Mouse (Mus musculus): ENCODE results near the gene Gdpd3. TPM values are rescaled to one million over a fixed set of nuclear protein-coding genes. Genes with fewer than 3 reads are reported as not detected.
"Not testable (repeated sequence)": the region's sequence is repeated elsewhere in the genome, so short reads cannot be mapped to it uniquely, and the experiment has no call there.

The Gdpd3 gene
- polyA plus RNA-seq (2015; fragmentation: Nextera tagmentation; extraction: Ambion mirVana) = 0.74 and 0.84 TPM in 2 replicates

GRCm38 (mm10) chr7:126766201-126766600 is at the start of gene Gdpd3:
TSS of gene Gdpd3 (plus strand) at chr7:126766334.
- H3K9me3 ChIP-seq (replicated peaks) = no peaks in the 10 kb centered on the region
- WGBS (ENCODE audit: insufficient replicate concordance) = 81% methylated on average over 16 of the region's 16 CpGs
- no peaks in the 10 kb centered on the region for H3K27me3 ChIP-seq
- no peak within 1 kb of the TSS for H3K4me3 ChIP-seq (replicated peaks)
- H3K4me2 ChIP-seq = no peak within 1 kb of the TSS
- no peak; the same call in 1 of the 2 replicates for ATAC-seq (ENCODE audit: insufficient read depth)
- peaks cover 68% of the 10 kb centered on the region for H3K36me3 ChIP-seq (replicated peaks)
- no peak within 1 kb of the TSS for H3K9ac ChIP-seq
- H3K27ac ChIP-seq (replicated peaks) = no peak within 1 kb of the TSS
- H3K4me1 ChIP-seq (replicated peaks) = peaks cover 49% of the 10 kb centered on the region

- Histone ChIP-seq H3K9me3 (replicated peaks) (no peaks in the 10 kb centered on the region), H3K9ac (no peak overlapping the region), H3K4me1 (replicated peaks) (no peaks in the 10 kb centered on the region), H3K36me3 (replicated peaks) (no peaks in the 10 kb centered on the region), H3K27ac (replicated peaks) (no peak overlapping the region), H3K4me3 (replicated peaks) (no peak overlapping the region), H3K4me2 (no peak overlapping the region), H3K27me3 (no peaks in the 10 kb centered on the region)
- no peak for ATAC-seq (ENCODE audit: insufficient read depth)
- WGBS (ENCODE audit: insufficient replicate concordance) = 79% methylated on average over 3 of the region's 3 CpGs
These were observed 48.6 kb upstream of the Gdpd3 start for GRCm38 (mm10) chr7:126717566-126717965.

DNA sequence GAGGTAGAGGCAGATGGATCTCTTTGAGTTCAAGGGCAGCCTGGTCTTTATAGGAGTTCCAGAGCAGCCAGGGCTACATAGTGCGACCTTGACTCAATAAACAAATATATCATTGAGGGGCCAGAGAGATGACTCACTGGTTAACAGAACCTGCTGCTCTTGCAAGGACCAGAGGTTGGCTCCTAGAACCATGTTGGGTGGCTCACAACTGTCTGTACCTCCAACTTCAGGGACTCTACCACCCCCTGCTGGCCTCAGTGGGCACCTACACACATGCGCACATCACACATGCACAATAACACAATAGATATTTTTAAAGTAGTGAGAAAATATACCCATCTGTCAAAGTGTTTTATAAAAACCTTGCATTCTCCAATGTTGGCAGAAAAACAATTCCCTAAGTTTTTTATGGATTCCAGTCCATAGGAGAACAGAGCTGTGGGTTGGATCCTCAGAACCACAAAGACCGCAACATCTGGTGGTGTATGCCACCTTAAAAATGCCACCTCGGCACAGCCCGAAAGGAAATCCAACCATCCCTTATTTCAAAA is 47.3 kb upstream of the Gdpd3 start:
- H3K36me3 ChIP-seq (replicated peaks) = no peaks in the 10 kb centered on the region
- H3K4me1 ChIP-seq (replicated peaks) = no peaks in the 10 kb centered on the region
- no peak overlapping the region for H3K27ac ChIP-seq (replicated peaks)
- no peaks in the 10 kb centered on the region for H3K9me3 ChIP-seq (replicated peaks)
- 80% methylated on average over 5 of the region's 5 CpGs for WGBS (ENCODE audit: insufficient replicate concordance)
- H3K9ac ChIP-seq = no peak overlapping the region
- no peak overlapping the region for H3K4me3 ChIP-seq (replicated peaks)
- ATAC-seq (ENCODE audit: insufficient read depth) = no peak
- no peaks in the 10 kb centered on the region for H3K27me3 ChIP-seq
- H3K4me2 ChIP-seq = no peak overlapping the region

- Histone ChIP-seq H3K9ac (no peak overlapping the region), H3K4me2 (no peak overlapping the region), H3K9me3 (replicated peaks) (no peaks in the 10 kb centered on the region), H3K27ac (replicated peaks) (no peak overlapping the region), H3K4me1 (replicated peaks) (no peaks in the 10 kb centered on the region), H3K4me3 (replicated peaks) (no peak overlapping the region), H3K36me3 (replicated peaks) (no peaks in the 10 kb centered on the region), H3K27me3 (no peaks in the 10 kb centered on the region)
- ATAC-seq (ENCODE audit: insufficient read depth) = no peak
- WGBS (ENCODE audit: insufficient replicate concordance) = 73% methylated on average over 13 of the region's 13 CpGs
These were observed 44.5 kb upstream of the Gdpd3 start for GRCm38 (mm10) chr7:126721635-126722034.

GRCm38 (mm10) chr7:126725077-126725476 is 41.1 kb upstream of the Gdpd3 start:
- Histone ChIP-seq H3K4me1 (replicated peaks) (no peaks in the 10 kb centered on the region), H3K4me3 (replicated peaks) (no peak overlapping the region), H3K27me3 (no peaks in the 10 kb centered on the region), H3K4me2 (no peak overlapping the region), H3K9ac (no peak overlapping the region), H3K36me3 (replicated peaks) (no peaks in the 10 kb centered on the region), H3K9me3 (replicated peaks) (no peaks in the 10 kb centered on the region), H3K27ac (replicated peaks) (no peak overlapping the region)
- ATAC-seq (ENCODE audit: insufficient read depth) = no peak
- 23% methylated on average over 3 of the region's 3 CpGs for WGBS (ENCODE audit: insufficient replicate concordance)

DNA sequence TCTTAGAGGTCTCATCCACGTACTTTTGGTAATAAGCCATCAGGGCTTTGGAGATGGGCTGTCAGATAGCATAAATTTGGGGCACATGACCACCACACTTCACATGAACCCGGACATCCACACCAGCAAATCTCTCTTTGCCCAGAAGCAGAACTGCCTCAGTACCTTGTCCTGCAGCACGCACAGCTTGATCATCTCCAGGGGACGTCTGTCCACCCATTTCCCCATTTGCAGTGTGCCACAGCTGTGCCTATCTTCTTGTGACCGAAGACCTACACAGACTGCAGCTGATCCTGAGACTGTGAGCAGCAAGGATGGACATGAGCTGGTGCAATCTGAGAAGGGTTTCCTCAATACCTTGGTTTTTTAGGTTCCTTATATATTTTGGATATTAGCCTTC is 40.5 kb upstream of the Gdpd3 start:
- H3K4me2 ChIP-seq = no peak overlapping the region
- no peak overlapping the region for H3K9ac ChIP-seq
- no peaks in the 10 kb centered on the region for H3K36me3 ChIP-seq (replicated peaks)
- no peak overlapping the region for H3K27ac ChIP-seq (replicated peaks)
- no peaks in the 10 kb centered on the region; the same call in 1 of the 2 replicates for H3K4me1 ChIP-seq (replicated peaks)
- no peak overlapping the region for H3K4me3 ChIP-seq (replicated peaks)
- H3K27me3 ChIP-seq = no peaks in the 10 kb centered on the region
- WGBS (ENCODE audit: insufficient replicate concordance) = 35% methylated on average over 5 of the region's 5 CpGs
- ATAC-seq (ENCODE audit: insufficient read depth) = no peak
- H3K9me3 ChIP-seq (replicated peaks) = no peaks in the 10 kb centered on the region

DNA sequence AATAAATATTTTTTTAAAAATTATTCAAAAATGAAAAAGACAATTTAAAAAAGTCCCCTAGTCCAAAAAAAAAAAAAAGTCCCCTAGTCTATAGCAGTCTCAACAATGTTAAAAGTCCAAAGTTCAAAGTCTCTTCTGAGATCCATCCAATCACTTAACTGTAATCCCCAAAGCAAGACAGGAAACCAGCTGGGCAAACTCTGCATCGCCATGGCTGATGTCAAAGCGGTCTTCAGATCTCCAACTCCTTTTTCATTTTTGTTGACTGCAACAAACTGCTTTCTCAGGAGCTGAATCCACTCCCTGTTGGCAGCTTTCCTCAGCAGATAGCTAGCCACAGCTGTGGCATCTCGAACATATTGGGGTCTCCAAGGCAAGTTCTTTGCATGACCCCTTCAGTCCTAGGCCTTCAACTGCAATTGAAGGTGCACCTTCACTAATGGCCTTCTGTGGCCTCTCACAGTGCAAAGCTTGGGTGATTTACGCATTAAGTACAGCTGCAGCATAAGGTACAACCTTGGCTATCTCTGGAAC is 35.8 kb upstream of the Gdpd3 start:
- WGBS (ENCODE audit: insufficient replicate concordance) = 59% methylated on average over 4 of the region's 4 CpGs
- not testable (repeated sequence) for H3K4me1 ChIP-seq (replicated peaks); H3K9ac ChIP-seq; ATAC-seq (ENCODE audit: insufficient read depth); H3K4me2 ChIP-seq; H3K9me3 ChIP-seq (replicated peaks); H3K27me3 ChIP-seq; H3K36me3 ChIP-seq (replicated peaks); H3K4me3 ChIP-seq (replicated peaks); H3K27ac ChIP-seq (replicated peaks)

GRCm38 (mm10) chr7:126736122-126736521 is 30.0 kb upstream of the Gdpd3 start:
- no peaks in the 10 kb centered on the region for H3K9me3 ChIP-seq (replicated peaks)
- no peak overlapping the region for H3K27ac ChIP-seq (replicated peaks)
- no peaks in the 10 kb centered on the region for H3K36me3 ChIP-seq (replicated peaks)
- no peak for ATAC-seq (ENCODE audit: insufficient read depth)
- H3K4me3 ChIP-seq (replicated peaks) = no peak overlapping the region
- no peak overlapping the region for H3K9ac ChIP-seq
- 68% methylated on average over 8 of the region's 8 CpGs for WGBS (ENCODE audit: insufficient replicate concordance)
- 0 out of 2 replicates have a peak, but pooled peaks cover 3% of the 10 kb centered on the region for H3K4me1 ChIP-seq (replicated peaks)
- H3K4me2 ChIP-seq = no peak overlapping the region
- H3K27me3 ChIP-seq = no peaks in the 10 kb centered on the region

DNA sequence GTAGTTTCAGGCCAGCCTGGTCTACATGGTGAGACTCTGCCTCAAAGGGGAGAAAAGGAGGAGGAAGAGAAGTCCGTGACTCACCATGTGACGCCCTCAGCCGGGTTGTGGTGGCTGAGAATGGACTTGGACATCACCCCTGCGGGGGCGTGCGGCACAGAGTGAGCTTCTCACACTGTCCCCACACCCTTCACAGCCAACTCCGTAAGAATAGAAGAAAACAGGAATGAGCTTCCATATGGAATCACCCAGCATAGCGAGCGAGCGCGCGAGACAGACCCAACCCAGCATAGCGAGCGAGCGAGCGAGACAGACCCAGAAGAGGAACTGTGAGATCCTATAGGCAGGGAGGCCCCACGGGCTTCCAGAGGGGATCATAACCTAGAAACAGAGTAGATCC is 26.6 kb upstream of the Gdpd3 start:
- WGBS (ENCODE audit: insufficient replicate concordance) = 77% methylated on average over 17 of the region's 17 CpGs
- Histone ChIP-seq H3K9ac (no peak overlapping the region), H3K4me2 (no peak overlapping the region), H3K4me1 (replicated peaks) (0 out of 2 replicates have a peak, but pooled peaks cover 3% of the 10 kb centered on the region), H3K27ac (replicated peaks) (no peak overlapping the region), H3K9me3 (replicated peaks) (no peaks in the 10 kb centered on the region), H3K36me3 (replicated peaks) (no peaks in the 10 kb centered on the region), H3K4me3 (replicated peaks) (no peak overlapping the region), H3K27me3 (no peaks in the 10 kb centered on the region)
- no peak for ATAC-seq (ENCODE audit: insufficient read depth)

DNA sequence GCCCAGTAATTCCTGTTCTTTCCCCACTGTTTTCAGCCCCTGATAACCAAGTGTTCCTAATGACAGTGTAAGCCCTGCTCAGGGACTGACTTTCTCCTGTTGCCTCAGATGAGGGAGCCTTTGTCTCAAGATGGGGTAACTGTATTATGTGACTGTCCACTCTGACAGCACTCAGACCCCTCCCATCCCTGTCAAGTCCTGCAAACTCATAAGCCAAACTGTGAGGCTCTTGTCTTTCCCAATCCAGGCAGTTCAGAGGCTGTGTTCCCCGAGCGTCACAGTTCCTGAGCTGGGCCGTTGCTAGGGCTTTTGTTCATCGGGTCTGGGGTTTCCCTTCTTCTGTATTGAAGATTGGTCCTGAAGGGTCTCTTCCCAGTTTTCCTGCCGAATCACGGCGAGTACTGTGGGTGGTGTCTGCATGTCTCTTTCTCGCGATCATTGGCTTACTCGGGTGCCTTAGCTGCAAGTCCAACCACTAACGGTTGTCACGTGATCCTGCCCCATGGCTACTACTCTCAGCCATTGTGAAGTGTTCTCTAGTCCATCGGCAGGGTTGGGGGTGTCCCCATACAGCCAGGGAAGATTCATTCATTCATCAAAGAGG is 25.9 kb upstream of the Gdpd3 start:
- Histone ChIP-seq H3K4me2 (no peak overlapping the region), H3K36me3 (replicated peaks) (no peaks in the 10 kb centered on the region), H3K27me3 (no peaks in the 10 kb centered on the region), H3K4me3 (replicated peaks) (no peak overlapping the region), H3K27ac (replicated peaks) (no peak overlapping the region), H3K9ac (no peak overlapping the region), H3K4me1 (replicated peaks) (0 out of 2 replicates have a peak, but pooled peaks cover 3% of the 10 kb centered on the region), H3K9me3 (replicated peaks) (no peaks in the 10 kb centered on the region)
- WGBS (ENCODE audit: insufficient replicate concordance) = 79% methylated on average over 13 of the region's 13 CpGs
- no peak for ATAC-seq (ENCODE audit: insufficient read depth)

DNA sequence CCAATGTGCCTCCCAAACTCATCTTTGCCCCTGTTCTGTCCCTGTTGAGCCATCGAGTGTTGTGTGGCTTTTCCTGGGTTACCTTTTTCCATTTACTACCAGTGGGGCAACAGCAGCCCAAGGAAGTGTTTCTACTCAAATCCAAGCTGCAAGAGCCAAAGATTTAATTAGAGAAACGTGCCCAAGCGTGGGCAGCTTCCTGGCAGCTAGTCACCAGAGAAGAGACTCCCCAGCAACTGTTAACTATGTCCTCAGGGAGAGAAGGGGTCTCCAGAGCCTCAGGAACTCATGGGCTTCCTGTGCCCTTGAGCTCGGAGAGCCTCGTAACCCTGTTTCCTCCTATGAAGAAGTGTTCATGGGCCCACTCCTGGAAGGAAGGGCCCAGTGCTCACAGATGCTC is 25.2 kb upstream of the Gdpd3 start:
- ATAC-seq (ENCODE audit: insufficient read depth) = no peak
- Histone ChIP-seq H3K4me2 (no peak overlapping the region), H3K27me3 (no peaks in the 10 kb centered on the region), H3K27ac (replicated peaks) (no peak overlapping the region), H3K36me3 (replicated peaks) (no peaks in the 10 kb centered on the region), H3K9ac (no peak overlapping the region), H3K9me3 (replicated peaks) (no peaks in the 10 kb centered on the region), H3K4me3 (replicated peaks) (no peak overlapping the region), H3K4me1 (replicated peaks) (0 out of 2 replicates have a peak, but pooled peaks cover 3% of the 10 kb centered on the region)
- WGBS (ENCODE audit: insufficient replicate concordance) = 43% methylated on average over 5 of the region's 5 CpGs

Measured in liver, embryonic 15.5 days (tissue).